Mouse (Mus musculus): ENCODE measurements around the gene Olfr1494.

The Olfr1494 gene

DNA sequence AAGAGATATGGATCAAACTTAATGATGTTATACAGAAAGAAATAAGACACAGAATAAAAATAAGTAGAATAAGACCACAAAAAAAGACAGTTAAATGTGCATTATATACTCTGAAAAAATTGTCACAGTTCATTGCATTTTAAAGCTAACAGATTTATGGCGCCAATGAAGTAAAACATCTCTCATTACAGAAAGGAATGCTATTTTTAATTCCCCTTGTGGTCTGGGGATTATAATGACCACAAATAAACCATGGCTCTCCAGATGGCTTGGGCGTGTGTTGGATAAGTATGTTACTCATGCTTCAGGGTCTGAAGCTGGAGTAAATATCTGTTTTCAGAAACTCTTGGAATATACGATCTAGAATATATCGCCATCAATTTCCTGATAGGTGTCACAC is at the start of gene Olfr1494:
Gene Olfr1494, plus strand, starts transcription at position 301 of the 400 bp plus-strand sequence.
- DNase-seq, result no peak

DNA sequence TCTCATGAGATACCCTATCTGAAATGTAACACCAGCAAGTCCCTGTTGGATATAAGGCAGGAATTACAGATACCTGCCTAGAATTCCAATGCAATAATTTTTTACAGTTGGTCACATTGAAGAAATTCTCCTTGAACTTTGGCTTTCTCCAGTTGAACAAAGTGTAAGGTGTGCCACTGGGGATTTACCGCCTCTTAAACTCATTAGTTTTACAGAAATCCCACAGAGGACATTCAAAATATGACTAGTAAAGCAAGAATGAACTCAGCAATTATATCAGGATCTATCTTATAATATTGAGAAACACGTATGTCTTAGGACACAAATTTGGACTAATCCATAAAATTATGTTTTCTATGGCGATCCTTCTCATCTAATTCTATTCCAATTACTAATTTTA is 42.6 kb upstream of the Olfr1494 start, which contains the start of gene Olfr1491:
Gene Olfr1491, plus strand, starts transcription at position 301 of the 400 bp plus-strand sequence.
- no peak for DNase-seq

DNA sequence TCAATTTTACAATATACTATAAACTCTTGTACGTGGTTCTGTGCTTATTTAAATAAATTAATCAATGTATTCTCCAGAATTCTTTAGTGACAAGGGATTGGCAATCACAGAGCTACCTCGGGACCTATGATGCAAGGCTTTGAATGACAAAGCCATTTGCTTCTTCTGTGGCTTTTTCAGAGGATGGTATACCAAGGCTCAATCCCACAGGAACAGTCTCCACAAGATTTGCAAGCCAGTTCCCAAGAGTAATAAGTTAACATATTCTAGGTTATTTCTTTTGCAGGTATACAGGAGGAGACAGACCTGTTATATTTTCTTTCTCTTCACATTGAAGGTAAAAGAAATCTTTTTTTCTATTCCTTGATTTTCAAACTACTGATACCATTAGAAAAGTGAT is 16.6 kb upstream of the Olfr1494 start, which contains the start of gene Olfr1493-ps1:
Gene Olfr1493-ps1, plus strand, starts transcription at position 301 of the 400 bp plus-strand sequence.
- DNase-seq, result no peak

DNA sequence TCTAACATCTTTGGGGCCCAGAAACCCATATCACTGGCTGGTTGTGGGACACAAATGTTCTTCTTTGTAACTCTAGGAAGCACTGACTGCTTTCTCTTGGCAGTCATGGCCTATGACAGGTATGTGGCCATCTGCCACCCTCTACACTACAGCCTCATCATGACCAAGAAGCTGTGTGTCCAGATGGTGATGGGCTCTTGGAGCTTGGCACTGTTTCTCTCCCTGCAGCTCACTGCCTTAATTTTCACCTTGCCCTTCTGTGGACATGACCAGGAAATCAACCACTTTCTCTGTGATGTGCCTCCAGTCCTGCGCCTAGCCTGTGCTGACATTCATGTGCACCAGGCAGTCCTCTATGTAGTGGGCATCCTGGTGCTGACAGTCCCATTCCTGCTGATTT is 9.8 kb downstream of the Olfr1494 start:
- no peak for DNase-seq

DNA sequence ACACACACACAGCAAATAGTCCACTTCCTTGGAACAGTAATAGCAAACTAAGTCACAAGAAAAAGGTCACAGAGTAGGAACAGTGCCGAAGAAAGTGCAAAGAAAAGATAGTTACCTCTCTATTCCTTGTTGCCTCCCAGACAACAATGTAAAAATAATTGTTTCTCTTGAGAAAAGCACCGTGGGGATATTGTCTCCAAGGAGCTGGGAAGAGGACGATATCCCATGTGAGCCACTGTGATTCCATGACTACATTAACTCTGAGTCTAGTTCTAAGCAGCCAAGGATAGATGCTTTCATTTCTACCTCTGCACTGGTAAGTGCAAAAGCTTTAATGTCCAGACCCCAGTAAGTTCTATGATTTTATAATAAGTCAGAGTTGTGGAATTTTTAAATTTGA is 24.8 kb downstream of the Olfr1494 start, which contains the start of gene Olfr1495:
Gene Olfr1495, plus strand, starts transcription at position 301 of the 400 bp plus-strand sequence.
- DNase-seq, result no peak

DNA sequence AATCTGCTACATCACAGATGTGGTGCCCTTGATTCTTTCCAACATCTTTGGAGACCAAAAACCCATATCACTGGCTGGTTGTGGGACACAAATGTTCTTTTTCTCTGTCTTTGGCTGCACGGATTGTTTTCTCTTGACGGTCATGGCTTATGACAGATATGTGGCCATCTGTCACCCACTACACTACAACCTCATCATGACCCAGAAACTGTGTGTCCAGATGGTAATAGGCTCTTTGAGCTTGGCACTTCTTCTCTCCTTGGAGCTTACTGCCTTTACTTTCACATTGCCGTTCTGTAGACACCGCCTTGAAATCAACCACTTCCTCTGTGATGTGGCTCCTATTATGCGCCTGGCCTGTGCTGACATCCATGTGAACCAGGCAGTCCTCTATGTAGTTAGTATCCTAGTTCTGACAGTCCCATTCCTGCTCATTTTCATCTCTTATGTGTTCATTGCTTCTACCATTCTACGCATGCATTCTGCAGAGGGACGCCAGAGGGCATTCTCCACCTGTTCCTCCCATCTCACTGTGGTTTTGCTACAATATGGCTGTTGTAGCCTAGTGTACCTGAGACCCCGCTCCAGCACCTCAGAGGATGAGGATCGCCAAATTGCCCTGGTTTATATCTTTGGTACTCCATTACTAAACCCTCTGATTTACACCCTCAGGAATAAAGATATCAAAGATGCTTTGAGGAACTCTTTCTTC is 29.2 kb downstream of the Olfr1494 start:
- DNase-seq, result no peak

DNA sequence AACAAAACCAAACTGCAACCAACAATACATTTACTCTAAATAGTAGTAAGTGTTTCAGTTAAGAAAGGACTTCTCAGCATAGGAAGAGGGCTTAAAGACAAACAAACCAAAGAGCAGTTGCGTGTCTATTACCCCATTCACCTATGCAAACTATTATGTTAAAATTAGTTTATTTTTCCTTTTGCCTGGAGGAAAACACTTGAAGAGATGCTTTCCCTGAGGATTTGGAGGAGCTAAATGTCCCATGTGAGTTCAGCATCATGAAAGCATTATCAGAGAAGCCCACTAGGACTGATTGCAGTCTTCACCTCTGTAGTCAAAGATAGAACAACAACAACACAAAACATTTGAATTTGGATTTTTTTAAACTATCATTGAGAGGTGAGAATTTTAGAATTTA is 38.0 kb downstream of the Olfr1494 start, which contains the start of gene Olfr1496:
Gene Olfr1496, plus strand, starts transcription at position 301 of the 400 bp plus-strand sequence.
- DNase-seq, result no peak

DNA sequence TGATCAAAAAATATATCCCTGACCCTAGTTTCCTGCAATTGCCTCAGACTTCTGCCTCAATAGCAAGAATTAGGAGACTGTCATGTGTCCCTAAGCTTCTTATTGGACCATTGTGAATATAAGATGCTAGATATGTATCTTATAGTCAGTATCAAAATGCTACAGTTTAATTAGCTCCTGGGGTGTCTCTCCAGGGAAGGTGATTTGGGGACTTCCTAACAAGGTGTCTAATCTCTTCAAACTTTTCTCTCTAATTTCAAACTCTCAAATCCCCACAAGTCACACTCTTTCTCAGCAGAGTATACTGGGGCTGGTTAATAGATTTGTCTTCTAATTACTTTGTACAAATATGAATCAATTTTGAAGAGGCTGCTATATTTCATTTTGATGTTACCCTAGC is 58.6 kb downstream of the Olfr1494 start, which contains the start of gene Olfr1497:
Gene Olfr1497, minus strand, starts transcription at position 101 of the 400 bp plus-strand sequence.
- DNase-seq, result no peak

Measured in kidney, postnatal 10 days (tissue).